Comparison of ENCODE assay signal across 16 mouse cellular contexts in the genomic region with DNA sequence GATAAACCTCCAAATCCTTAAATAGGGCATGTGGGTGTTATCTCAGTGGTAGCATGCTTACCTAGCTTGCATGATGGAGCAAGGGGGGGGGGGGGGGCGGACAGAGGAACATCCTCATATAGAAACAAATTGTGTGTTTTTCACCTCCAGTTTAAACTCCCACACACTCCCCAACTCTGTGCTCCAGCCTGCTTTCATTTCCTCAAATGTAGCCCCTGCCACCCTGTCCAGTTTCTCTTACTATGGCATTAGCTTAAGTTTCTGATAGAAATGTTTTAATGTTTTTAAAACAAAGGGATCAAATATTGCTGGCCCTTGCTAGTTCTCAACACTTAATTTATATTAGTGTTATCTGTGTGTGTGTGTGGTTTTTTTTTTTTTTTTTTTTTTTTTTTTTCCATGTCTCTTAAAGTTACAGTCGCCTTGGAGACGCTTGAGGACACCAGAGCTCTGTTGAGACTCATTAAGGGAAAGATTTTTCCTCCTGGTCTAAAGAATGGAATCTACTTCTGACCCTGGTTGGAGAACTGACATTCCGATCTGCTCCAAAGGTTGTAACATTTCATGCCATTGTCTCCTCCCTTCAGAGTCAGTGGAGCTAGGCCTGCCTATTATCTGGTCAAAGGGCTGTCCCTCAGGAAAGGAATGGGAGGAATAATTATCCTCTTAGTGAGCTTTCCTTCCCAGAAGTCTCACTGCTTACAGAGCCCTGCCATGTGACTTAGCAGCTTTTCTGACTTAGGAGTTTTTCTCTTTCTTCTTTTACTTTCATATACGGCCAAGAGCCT. TPM values are rescaled to one million over a fixed set of nuclear protein-coding genes. Genes with fewer than 3 reads are reported as not detected.
DNase-seq lines count a peak whose midpoint lies in the region; ATAC-seq and TF ChIP-seq lines count a peak whose summit lies in the region.
"Had no signal": no experiment of that assay in that cellular context is flagged by ENCODE, and none has a peak within 500 bp of the region (broad histone marks: within the 10 kb centered on the region; RNA-seq: fewer than 3 reads in every experiment).

No protein-coding gene starts in this region.

- H3K27ac ChIP-seq in CH12.LX (ENCODE audit: insufficient read depth, low read depth): peak overlapping the region; percentile 95
- H3K27ac ChIP-seq: limb, embryonic 15.5 days had no signal

- no peaks in the 10 kb centered on the region for H3K36me3 ChIP-seq in CH12.LX (replicated peaks in 1 of 2; ENCODE audit: control insufficient read depth in 1 of 2, insufficient read depth in 1 of 2, low read length in 1 of 2)
- H3K36me3 ChIP-seq: limb, embryonic 15.5 days; neural tube, embryonic 15.5 days had no signal

- peaks cover 5 to 53% of the 10 kb centered on the region in 2 experiments for H3K4me1 ChIP-seq in CH12.LX (ENCODE audit: control insufficient read depth in 1 of 2, insufficient read depth in 2 of 2)

- in situ Hi-C loops in CH12.LX (cut with MboI; ENCODE audit: low pct_ligation_motif_present, low pct_unique_long_range_greater_than_20kb, low sequenced_read_pairs): no loop called here

- no peak overlapping the region for H3K4me3 ChIP-seq in CH12.LX (replicated peaks in 1 of 3; ENCODE audit: low read depth in 2 of 3, low read length in 2 of 3, poor library complexity in 1 of 3)
- H3K4me3 ChIP-seq: erythroblast, embryonic 14.5 days had no signal

- H3K9ac ChIP-seq in CH12.LX (ENCODE audit: insufficient read depth, low read depth): peak overlapping the region; percentile 65
- H3K9ac ChIP-seq: limb, embryonic 15.5 days had no signal

- peak; percentile 31 for ATAC-seq in megakaryocyte, adult 5-6 weeks (ENCODE audit: poor library complexity, severe bottlenecking)
- ATAC-seq: forebrain, embryonic 14.5 days had no signal

- dilution Hi-C loops in CH12.LX (cut with MboI; ENCODE audit: extremely low pct_ligation_motif_present, extremely low pct_unique_long_range_greater_than_20kb, low sequenced_read_pairs): no loop called here

- H3K79me2 ChIP-seq in CH12.LX (replicated peaks; ENCODE audit: control insufficient read depth, extremely low read depth, insufficient read depth, poor library complexity, severe bottlenecking): peaks cover 24% of the 10 kb centered on the region

- no peaks in the 10 kb centered on the region for H3K27me3 ChIP-seq in CH12.LX (replicated peaks)
- H3K27me3 ChIP-seq: limb, embryonic 15.5 days; neural tube, embryonic 15.5 days had no signal

- TF ChIP-seq CTCF in CH12.LX (conservative IDR thresholded peaks at IDR 0.05 in 1 of 2, IDR thresholded peaks at IDR 0.05 in 1 of 2; ENCODE audit: low read depth in 2 of 2, low read length in 2 of 2): no peak

- no peak for TF ChIP-seq POLR2A in CH12.LX (IDR thresholded peaks at IDR 0.05; ENCODE audit: low read depth, low read length)

- H3K4me2 ChIP-seq in CH12.LX (ENCODE audit: insufficient read depth, low read depth, poor library complexity, severe bottlenecking): peak overlapping the region; percentile 97
- H3K4me2 ChIP-seq: limb, embryonic 15.5 days had no signal

- no peaks in the 10 kb centered on the region for H3K9me3 ChIP-seq in CH12.LX (replicated peaks; ENCODE audit: low read length)
- H3K9me3 ChIP-seq: limb, embryonic 15.5 days; neural tube, embryonic 15.5 days had no signal

- TF ChIP-seq RAD21 in CH12.LX (IDR thresholded peaks at IDR 0.05; ENCODE audit: low read depth, low read length): no peak

- peak; percentile 83 for TF ChIP-seq EP300 in CH12.LX (IDR thresholded peaks at IDR 0.05; ENCODE audit: low read length)

- peak; percentile 17 to 33 for DNase-seq in kidney, postnatal 36 days
- DNase-seq in kidney, postnatal 25 days: no peak
- DNase-seq in CH12.LX (ENCODE audit: extremely low read depth) (peak; percentile 55), MN1 (ENCODE audit: low spot score) (no peak)
- DNase-seq in Muller cell, postnatal 12 days (ENCODE audit: inconsistent ontology term): peak; percentile 58
- no peak for DNase-seq in gastrocnemius, postnatal 4 days (ENCODE audit: low spot score in 2 of 2)
- DNase-seq: cerebellum, adult 9-10 months; heart, postnatal 4 days; midbrain, embryonic 14.5 days; right cerebral cortex, adult 18-20 months; thymus, postnatal 36 days had no signal

TF ChIP-seq in CH12.LX, 34 proteins besides CTCF, POLR2A, EP300 and RAD21:
- TF ChIP-seq ETS1 (conservative IDR thresholded peaks at IDR 0.05; ENCODE audit: low read depth, low read length) (no peak), ZC3H11A (IDR thresholded peaks at IDR 0.05; ENCODE audit: low read depth, low read length) (no peak), CHD1 (IDR thresholded peaks at IDR 0.05; ENCODE audit: low read depth, low read length) (0 out of 2 replicates have a peak, but pooled peaks have one; percentile 48), MEF2A (IDR thresholded peaks at IDR 0.05; ENCODE audit: borderline replicate concordance, low read depth, low read length) (0 out of 2 replicates have a peak, but pooled peaks have one; percentile 31), PAX5 (IDR thresholded peaks at IDR 0.05; ENCODE audit: low read length) (no peak), ZMIZ1 (IDR thresholded peaks at IDR 0.05; ENCODE audit: low read depth, low read length) (no peak), TBP (conservative IDR thresholded peaks at IDR 0.05; ENCODE audit: low read depth, low read length) (no peak), NRF1 (IDR thresholded peaks at IDR 0.05; ENCODE audit: low read depth, low read length) (no peak), ELF1 (IDR thresholded peaks at IDR 0.05; ENCODE audit: low read depth, low read length) (no peak), UBTF (IDR thresholded peaks at IDR 0.05; ENCODE audit: low read depth, low read length) (no peak), USF2 (conservative IDR thresholded peaks at IDR 0.05; ENCODE audit: low read depth, low read length) (no peak), SIN3A (IDR thresholded peaks at IDR 0.05; ENCODE audit: low read length) (peak; percentile 61), USF1 (IDR thresholded peaks at IDR 0.05; ENCODE audit: low read depth, low read length) (0 out of 2 replicates have a peak, but pooled peaks have one; percentile 7), POLR2AphosphoS2 (IDR thresholded peaks at IDR 0.05; ENCODE audit: low read depth, low read length) (no peak), KAT2A (IDR thresholded peaks at IDR 0.05; ENCODE audit: insufficient replicate concordance, low read length) (no peak), MAFK (IDR thresholded peaks at IDR 0.05; ENCODE audit: insufficient replicate concordance, low read length) (no peak), TCF12 (IDR thresholded peaks at IDR 0.05; ENCODE audit: low read depth, low read length) (0 out of 2 replicates have a peak, but pooled peaks have one; percentile 22), GABPA (IDR thresholded peaks at IDR 0.05; ENCODE audit: insufficient replicate concordance, low read depth, low read length) (no peak), NELFE (IDR thresholded peaks at IDR 0.05; ENCODE audit: low read depth, low read length) (no peak), MYC (IDR thresholded peaks at IDR 0.05; ENCODE audit: low read depth, low read length) (peak; percentile 53; the same call in 1 of the 2 replicates), MAX (IDR thresholded peaks at IDR 0.05; ENCODE audit: low read length) (peak; percentile 11; the same call in 1 of the 2 replicates), HCFC1 (IDR thresholded peaks at IDR 0.05; ENCODE audit: low read depth, low read length) (no peak), ZNF384 (IDR thresholded peaks at IDR 0.05; ENCODE audit: low read depth, low read length) (peak; percentile 95), MXI1 (IDR thresholded peaks at IDR 0.05; ENCODE audit: low read depth, low read length) (peak; percentile 67; the same call in 1 of the 2 replicates), JUND (conservative IDR thresholded peaks at IDR 0.05; ENCODE audit: low read depth, low read length) (no peak), IRF4 (IDR thresholded peaks at IDR 0.05; ENCODE audit: low read depth, low read length) (peak; percentile 86), BHLHE40 (IDR thresholded peaks at IDR 0.05; ENCODE audit: low read depth, low read length) (peak; percentile 32)

RNA-seq across cellular contexts. Expression of gene Tmem168, which starts 1.6 kb away (rescaled TPM):
- total RNA-seq in CH12.LX (2012; rRNA removed): 35.5 and 36.6 TPM in 2 replicates
- 57.4 and 59.9 TPM in 2 replicates for total RNA-seq in CH12.LX (2014; rRNA removed)
- 27.9 and 30.0 TPM in 2 replicates for polyA plus RNA-seq in CH12.LX (2012; ENCODE audit: insufficient read length, low read depth)
- 34.6 and 36.0 TPM in 2 replicates for total RNA-seq in megakaryocyte, adult 5-6 weeks (2015)
- total RNA-seq in megakaryocyte, adult 5-6 weeks (2017): 42.1 and 47.7 TPM in 2 replicates
- total RNA-seq in gastrocnemius, postnatal 4 days (2021): 10 to 100 TPM; 20.5 to 23.5 TPM
- polyA plus RNA-seq: erythroblast, embryonic 14.5 days had no signal

Comparison
In these comparisons a context has a peak if more than half of its experiments do, and no peak if none do; other contexts are left out.
1. DNase-seq: peak in kidney, postnatal 36 days (2 of 2), CH12.LX (single experiment) and Muller cell, postnatal 12 days (single experiment); none in kidney, postnatal 25 days (0 of 2), MN1 (single experiment) and gastrocnemius, postnatal 4 days (0 of 2).